Mouse (Mus musculus) midbrain, embryonic 13.5 days (tissue): ENCODE results near the gene Ap1m1. TPM values are rescaled to one million over a fixed set of nuclear protein-coding genes. Genes with fewer than 3 reads are reported as not detected.

ENCODE experiments used
- ATAC-seq: fragments of 200-750 bp; cut with Nextera tagmentation; 2 replicates; pipeline ENCODE4 v1.8.0; 2017; ENCODE audit warnings: mild to moderate bottlenecking, moderate TSS enrichment, moderate library complexity
- H3K27ac ChIP-seq: fragments of 300-500 bp; sonication (generic); 2 replicates; pipeline ENCODE4 v1.5.1; 2015; ENCODE audit warnings: inconsistent platforms, mild to moderate bottlenecking, moderate library complexity
- H3K27me3 ChIP-seq: fragments of 300-500 bp; sonication (generic); 2 replicates; pipeline ENCODE4 v1.6.1; 2015; ENCODE audit warnings: mild to moderate bottlenecking, inconsistent platforms
- H3K36me3 ChIP-seq: fragments of 300-500 bp; sonication (generic); 2 replicates; pipeline ENCODE4 v1.6.1; 2015; ENCODE audit warnings: mild to moderate bottlenecking, inconsistent platforms
- H3K4me1 ChIP-seq: fragments of 300-500 bp; sonication (generic); replicated peaks from 2 replicates; pipeline ENCODE4 v1.6.1; 2015; ENCODE audit warnings: inconsistent platforms
- H3K4me2 ChIP-seq: fragments of 300-500 bp; sonication (generic); replicated peaks from 2 replicates; pipeline ENCODE4 v1.6.1; 2015; ENCODE audit warnings: moderate library complexity, mild to moderate bottlenecking, inconsistent platforms
- H3K4me3 ChIP-seq: fragments of 300-500 bp; sonication (generic); replicated peaks from 2 replicates; pipeline ENCODE4 v1.5.1; 2015; ENCODE audit warnings: mild to moderate bottlenecking, inconsistent platforms
- H3K9ac ChIP-seq: fragments of 300-500 bp; sonication (generic); replicated peaks from 2 replicates; pipeline ENCODE4 v1.6.1; 2015; ENCODE audit warnings: mild to moderate bottlenecking, inconsistent platforms
- H3K9me3 ChIP-seq: fragments of 300-500 bp; sonication (generic); 2 replicates; pipeline ENCODE4 v1.6.1; 2016; ENCODE audit warnings: mild to moderate bottlenecking, inconsistent platforms
- WGBS: fragments of 180-500 bp; shearing (Covaris S2); methylation state at CpG from one replicate; pipeline ENCODE4 v1.1.7; 2015; 5-methylcytosine and 5-hydroxymethylcytosine counted together
- polyA plus RNA-seq: library from polyadenylated mRNA; unstranded; fragments of >200 nt; fragmentation: Nextera tagmentation; extraction: Ambion mirVana; gene quantifications from 2 replicates; pipeline ENCODE4 v1.2.1, GENCODE M21; 2015

Ap1m1 gene
- polyA plus RNA-seq: 259 and 266 TPM in 2 replicates

DNA sequence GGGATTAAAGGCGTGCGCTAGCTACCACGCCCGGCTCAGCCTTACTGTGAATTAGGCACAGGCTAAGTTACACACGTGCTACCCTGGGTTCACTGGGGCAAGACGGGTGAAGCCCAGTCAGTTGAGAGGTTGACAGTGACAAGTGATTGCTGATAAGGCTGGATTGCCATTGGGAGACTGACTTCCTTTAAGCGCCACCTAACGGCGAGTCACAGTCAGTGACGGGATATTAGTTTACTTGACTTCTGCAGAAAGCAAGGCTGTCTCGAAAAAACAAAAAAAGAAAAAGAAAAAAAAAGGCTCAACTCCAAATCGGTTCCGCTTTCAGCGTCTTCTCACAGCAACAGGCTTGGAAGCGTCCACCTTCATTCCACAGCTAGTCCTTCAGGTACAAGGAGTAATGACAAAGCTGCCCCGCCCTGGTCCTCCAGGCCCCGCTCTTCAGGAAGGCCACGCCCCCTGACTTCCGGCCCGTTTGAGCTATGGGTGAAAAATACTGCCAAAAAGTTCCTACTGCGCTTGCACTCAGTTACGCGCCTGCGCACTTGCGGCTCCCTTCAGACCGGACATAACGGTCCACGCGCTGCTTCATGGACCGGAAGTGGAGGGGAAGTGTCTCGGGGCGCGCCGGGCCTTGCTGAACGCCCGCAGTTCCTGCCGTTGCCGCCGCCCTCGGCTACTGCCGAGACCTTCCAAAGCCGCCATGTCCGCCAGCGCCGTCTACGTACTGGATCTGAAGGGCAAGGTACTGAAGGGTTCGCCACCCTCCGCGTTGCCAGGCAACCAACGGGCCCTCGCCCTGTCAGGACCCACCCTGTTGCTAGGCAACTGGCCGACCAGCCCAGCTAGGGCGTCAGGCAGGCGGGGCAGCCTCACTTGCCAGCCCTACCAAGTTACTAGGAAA is at the start of gene Ap1m1:
TSS of gene Ap1m1 (plus strand) at position 520 of the 904 bp plus-strand sequence.
- Histone ChIP-seq H3K27ac (peak within 1 kb of the TSS; percentile 95), H3K4me1 (peaks cover 26% of the 10 kb centered on the region), H3K36me3 (peaks cover 14% of the 10 kb centered on the region), H3K9ac (peak within 1 kb of the TSS; percentile 72), H3K9me3 (no peaks in the 10 kb centered on the region), H3K27me3 (no peaks in the 10 kb centered on the region), H3K4me2 (peak within 1 kb of the TSS; percentile 77), H3K4me3 (peak within 1 kb of the TSS; percentile 78)
- ATAC-seq: peak; percentile 96
- WGBS: under 1% methylated on average over 54 of the region's 54 CpGs

DNA sequence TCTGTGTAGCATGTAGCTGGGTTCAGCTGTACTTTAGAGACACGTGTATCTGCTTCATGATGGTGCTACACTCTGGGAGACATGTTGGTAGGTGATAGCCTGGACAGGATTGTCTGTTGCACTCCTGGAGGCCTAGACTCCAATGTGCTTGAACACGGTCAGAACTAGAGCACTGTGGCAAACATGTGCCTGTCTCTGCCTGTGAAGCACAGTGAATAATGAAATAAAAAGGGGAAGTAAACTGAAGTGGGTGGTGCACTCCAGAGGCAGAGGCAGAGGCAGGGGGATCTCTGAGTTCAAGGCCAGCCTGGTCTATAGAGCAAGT is 49.6 kb upstream of the Ap1m1 start:
- Histone ChIP-seq H3K27me3 (no peaks in the 10 kb centered on the region), H3K36me3 (no peaks in the 10 kb centered on the region), H3K4me2 (no peak overlapping the region), H3K27ac (no peak overlapping the region), H3K9me3 (no peaks in the 10 kb centered on the region), H3K4me3 (no peak overlapping the region), H3K4me1 (no peaks in the 10 kb centered on the region), H3K9ac (no peak overlapping the region)
- 91% methylated on average over 2 of the region's 2 CpGs for WGBS
- ATAC-seq: no peak

DNA sequence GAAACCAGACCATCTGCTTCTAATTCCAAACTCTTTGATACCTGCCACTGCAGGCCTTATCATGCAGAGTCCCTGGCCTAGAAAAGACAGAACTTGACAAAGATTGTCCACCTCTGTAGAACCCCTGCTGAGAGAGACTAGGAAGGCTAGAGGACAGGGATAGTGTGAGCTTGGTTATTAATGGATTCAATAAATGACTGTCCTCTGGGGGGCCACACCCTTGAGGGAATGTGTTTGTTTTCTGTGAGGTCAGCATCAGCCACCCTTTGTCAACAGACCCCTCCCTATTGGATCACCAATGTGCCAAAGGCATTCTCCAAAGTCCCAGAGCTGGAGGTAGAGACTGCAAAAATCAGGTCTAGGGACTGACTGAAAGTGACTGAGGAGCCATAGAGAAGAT is 47.8 kb upstream of the Ap1m1 start:
- Histone ChIP-seq H3K9ac (no peak overlapping the region), H3K36me3 (no peaks in the 10 kb centered on the region), H3K9me3 (no peaks in the 10 kb centered on the region), H3K4me1 (no peaks in the 10 kb centered on the region), H3K27ac (no peak overlapping the region), H3K4me2 (no peak overlapping the region), H3K4me3 (no peak overlapping the region), H3K27me3 (no peaks in the 10 kb centered on the region)
- ATAC-seq: no peak

DNA sequence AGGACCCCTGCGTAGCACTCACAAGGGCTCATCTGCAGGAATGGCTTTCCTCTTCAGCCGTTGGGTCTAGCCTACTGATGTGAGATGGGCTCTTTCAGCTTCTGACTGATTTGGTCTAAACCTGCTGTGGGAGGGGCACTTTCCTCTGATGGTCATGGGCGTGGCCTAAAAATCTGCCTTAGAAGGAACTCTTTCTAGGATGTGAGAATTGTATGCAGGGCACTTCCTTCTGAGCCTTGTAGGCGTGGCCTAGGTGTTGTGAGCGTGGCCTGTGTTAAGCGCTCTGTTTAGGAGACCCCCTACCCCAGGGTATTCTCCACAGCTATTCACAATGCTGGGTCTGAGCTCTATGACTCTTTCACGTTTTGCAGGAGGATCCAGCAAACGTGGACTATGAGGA is 41.8 kb upstream of the Ap1m1 start:
- Histone ChIP-seq H3K9me3 (peaks cover 14% of the 10 kb centered on the region), H3K4me3 (no peak overlapping the region), H3K9ac (no peak overlapping the region), H3K4me1 (no peaks in the 10 kb centered on the region), H3K27ac (no peak overlapping the region), H3K36me3 (no peaks in the 10 kb centered on the region), H3K27me3 (no peaks in the 10 kb centered on the region), H3K4me2 (no peak overlapping the region)
- 59% methylated on average over 8 of the region's 8 CpGs for WGBS
- ATAC-seq: no peak

DNA sequence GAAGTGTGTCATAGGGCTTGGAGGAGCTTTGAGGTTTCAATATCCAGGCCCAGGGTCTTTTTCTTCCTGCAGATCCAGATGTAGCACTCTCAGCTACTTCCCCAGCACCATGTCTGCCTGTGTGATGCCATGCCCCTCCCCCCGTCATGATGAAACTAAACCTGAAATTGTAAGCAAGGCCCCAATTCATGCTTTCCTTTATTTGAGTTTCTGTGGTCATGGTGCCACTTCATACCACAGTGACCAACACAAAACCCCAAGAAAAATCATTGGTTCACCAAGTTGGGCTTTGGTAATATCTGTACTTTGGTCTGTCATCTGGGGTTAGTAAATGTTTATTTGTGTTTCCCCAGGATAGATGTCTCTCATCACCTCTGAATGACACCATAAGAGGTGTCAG is 31.2 kb upstream of the Ap1m1 start:
- WGBS: 77% methylated on average over 1 of the region's 1 CpGs
- H3K4me3 ChIP-seq: no peak overlapping the region
- H3K4me1 ChIP-seq: no peaks in the 10 kb centered on the region
- no peaks in the 10 kb centered on the region; the same call in 1 of the 2 replicates for H3K27me3 ChIP-seq
- no peak for ATAC-seq
- H3K27ac ChIP-seq: no peak overlapping the region
- no peak overlapping the region for H3K4me2 ChIP-seq
- no peaks in the 10 kb centered on the region for H3K36me3 ChIP-seq
- peaks cover 13% of the 10 kb centered on the region for H3K9me3 ChIP-seq
- H3K9ac ChIP-seq: no peak overlapping the region

DNA sequence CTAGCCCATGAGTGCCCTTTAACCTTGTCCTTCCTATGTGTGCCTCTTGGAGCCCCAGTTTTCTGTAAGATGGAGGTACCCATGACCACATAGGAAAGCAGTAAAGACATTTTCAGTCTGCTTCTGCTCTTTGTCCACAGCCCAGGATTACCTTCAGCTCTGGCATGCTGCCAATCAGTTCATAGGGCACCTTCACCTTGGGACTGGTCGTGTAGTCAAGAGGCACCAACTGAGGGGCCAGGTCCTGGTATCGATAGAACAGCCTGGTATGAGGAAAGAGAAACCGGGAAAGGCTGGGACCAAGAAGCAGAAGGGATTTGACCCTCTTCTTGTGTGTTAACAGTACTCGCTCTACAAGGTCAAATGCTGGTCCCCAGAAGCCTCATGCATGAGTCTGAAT is 29.6 kb upstream of the Ap1m1 start:
- ATAC-seq: no peak
- Histone ChIP-seq H3K27ac (no peak overlapping the region), H3K9ac (no peak overlapping the region), H3K4me1 (no peaks in the 10 kb centered on the region), H3K4me2 (no peak overlapping the region), H3K4me3 (no peak overlapping the region), H3K9me3 (no peaks in the 10 kb centered on the region), H3K36me3 (no peaks in the 10 kb centered on the region), H3K27me3 (peaks cover 2% of the 10 kb centered on the region)
- WGBS: 81% methylated on average over 4 of the region's 4 CpGs

DNA sequence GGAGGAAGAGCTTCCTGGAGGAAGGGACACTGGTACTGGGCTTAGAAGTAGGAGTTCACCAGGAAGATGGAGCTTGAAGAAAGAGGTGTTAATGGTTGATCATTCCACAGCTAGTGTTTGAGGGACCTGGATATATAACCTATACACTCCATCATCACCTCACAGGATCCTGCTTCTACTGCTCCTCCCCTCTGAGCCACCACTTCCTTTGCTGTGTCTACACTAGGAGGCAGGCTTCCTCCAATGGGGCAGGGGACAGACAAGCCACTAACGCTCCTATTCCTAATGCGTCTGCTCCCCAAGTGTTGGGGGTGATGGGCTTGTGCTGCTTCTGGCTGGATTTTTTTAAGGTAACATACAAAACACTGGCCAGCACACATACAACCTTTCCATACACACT is 29.1 kb upstream of the Ap1m1 start:
- ATAC-seq: no peak
- Histone ChIP-seq H3K9ac (no peak overlapping the region), H3K4me2 (no peak overlapping the region), H3K9me3 (no peaks in the 10 kb centered on the region), H3K36me3 (no peaks in the 10 kb centered on the region), H3K27me3 (peaks cover 4% of the 10 kb centered on the region), H3K4me3 (no peak overlapping the region), H3K27ac (no peak overlapping the region), H3K4me1 (no peaks in the 10 kb centered on the region)
- WGBS: 70% methylated on average over 2 of the region's 2 CpGs

DNA sequence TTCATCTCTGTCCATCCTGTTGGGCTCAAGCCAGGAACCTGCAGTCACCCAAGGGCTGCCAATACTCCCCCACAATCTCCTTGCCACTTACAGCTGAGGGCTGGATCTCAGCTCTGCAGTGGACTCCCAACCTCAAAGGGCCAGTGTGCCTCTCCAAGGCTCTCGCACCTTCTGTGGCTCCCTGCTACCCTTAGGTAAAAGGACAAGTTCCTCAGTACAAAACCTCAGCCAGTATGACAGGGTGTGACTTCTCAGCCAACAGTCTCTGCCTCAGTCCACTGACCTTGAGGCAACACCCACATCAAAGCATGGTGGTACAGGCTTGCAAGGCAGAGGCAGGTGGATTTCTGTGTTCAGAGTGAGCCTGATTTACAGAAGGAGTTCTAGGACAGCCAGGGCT is 28.0 kb upstream of the Ap1m1 start:
- H3K4me3 ChIP-seq: no peak overlapping the region
- H3K4me2 ChIP-seq: no peak overlapping the region
- peaks cover 8% of the 10 kb centered on the region for H3K27me3 ChIP-seq
- no peak for ATAC-seq
- no peaks in the 10 kb centered on the region for H3K4me1 ChIP-seq
- no peaks in the 10 kb centered on the region for H3K9me3 ChIP-seq
- no peaks in the 10 kb centered on the region for H3K36me3 ChIP-seq
- no peak overlapping the region for H3K9ac ChIP-seq
- no peak overlapping the region for H3K27ac ChIP-seq
- 93% methylated on average over 1 of the region's 1 CpGs for WGBS

DNA sequence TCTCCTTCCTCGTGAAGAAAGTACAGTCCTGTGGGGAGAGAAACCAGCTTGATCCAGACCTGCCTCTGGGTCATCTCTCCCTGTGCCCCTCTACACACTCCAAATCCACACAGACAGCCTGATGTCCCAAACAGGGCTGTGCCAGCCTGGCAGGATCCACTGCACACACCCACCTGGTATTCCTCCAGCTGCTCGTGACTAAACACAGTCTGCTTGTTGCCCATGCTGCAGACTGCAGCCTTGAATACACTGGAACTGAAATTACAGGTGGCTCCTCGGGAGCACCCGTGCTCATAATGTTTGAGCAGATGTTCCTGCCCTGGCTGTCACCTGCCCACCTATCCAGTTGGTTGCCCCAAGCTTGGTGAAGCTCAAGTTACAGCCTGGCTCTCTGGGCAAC is 27.1 kb upstream of the Ap1m1 start, which contains the start of gene Cib3:
TSS of gene Cib3 (minus strand) at position 87 of the 400 bp plus-strand sequence.
- no peak within 1 kb of the TSS for H3K4me3 ChIP-seq
- ATAC-seq: no peak
- no peaks in the 10 kb centered on the region for H3K36me3 ChIP-seq
- 65% methylated on average over 4 of the region's 4 CpGs for WGBS
- H3K9me3 ChIP-seq: no peaks in the 10 kb centered on the region
- H3K4me1 ChIP-seq: no peaks in the 10 kb centered on the region
- no peak within 1 kb of the TSS for H3K4me2 ChIP-seq
- H3K27me3 ChIP-seq: peaks cover 17% of the 10 kb centered on the region
- H3K9ac ChIP-seq: no peak within 1 kb of the TSS
- no peak within 1 kb of the TSS for H3K27ac ChIP-seq

DNA sequence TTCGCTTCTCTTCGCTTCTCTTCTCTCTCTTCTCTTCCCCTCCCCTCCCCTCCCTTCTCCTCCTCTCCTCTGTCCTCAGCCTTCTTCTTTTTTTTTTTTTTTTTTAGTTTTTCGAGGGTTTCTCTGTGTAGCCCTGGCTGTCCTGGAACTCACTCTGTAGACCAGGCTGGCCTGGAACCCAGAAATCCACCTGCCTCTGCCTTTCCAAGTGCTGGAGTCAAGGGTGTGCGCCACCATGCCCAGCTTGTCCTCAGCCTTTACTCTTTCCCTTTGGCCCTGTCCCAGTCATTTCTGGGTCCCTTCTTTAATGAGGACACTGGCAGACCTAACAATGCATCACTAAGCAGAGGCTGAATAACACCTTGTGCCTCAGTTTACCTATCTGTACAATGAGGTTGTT is 26.3 kb upstream of the Ap1m1 start, which contains the start of gene Gm11034:
TSS of gene Gm11034 (minus strand) at position 101 of the 400 bp plus-strand sequence.
- no peaks in the 10 kb centered on the region for H3K4me1 ChIP-seq
- no peak within 1 kb of the TSS for H3K27ac ChIP-seq
- H3K4me2 ChIP-seq: no peak within 1 kb of the TSS
- no peak for ATAC-seq
- 86% methylated on average over 4 of the region's 4 CpGs for WGBS
- H3K36me3 ChIP-seq: no peaks in the 10 kb centered on the region
- no peak within 1 kb of the TSS for H3K4me3 ChIP-seq
- H3K9me3 ChIP-seq: no peaks in the 10 kb centered on the region
- H3K9ac ChIP-seq: no peak within 1 kb of the TSS
- peaks cover 18% of the 10 kb centered on the region for H3K27me3 ChIP-seq

DNA sequence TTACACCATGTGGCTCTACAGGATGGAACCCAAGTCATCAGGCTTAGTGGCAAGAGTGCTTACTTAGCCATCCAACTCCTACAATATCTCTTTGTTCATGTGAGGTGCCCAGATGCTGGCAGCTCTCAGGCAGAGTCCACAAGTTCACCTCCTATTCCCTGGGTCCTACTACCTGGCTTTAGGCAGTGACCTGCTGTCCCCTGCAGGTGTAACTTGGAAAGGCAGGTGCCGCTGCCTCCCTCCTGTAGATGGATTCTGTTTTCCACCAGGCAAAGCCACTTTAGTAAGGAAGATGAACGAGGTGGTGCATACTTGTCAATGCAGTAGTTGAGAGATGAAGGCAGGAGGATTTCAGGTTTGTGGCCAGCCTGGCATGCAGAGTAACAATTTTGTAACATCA is 24.8 kb upstream of the Ap1m1 start:
- Histone ChIP-seq H3K9ac (no peak overlapping the region), H3K9me3 (no peaks in the 10 kb centered on the region), H3K27ac (no peak overlapping the region), H3K27me3 (peaks cover 18% of the 10 kb centered on the region), H3K4me2 (no peak overlapping the region), H3K4me3 (no peak overlapping the region), H3K36me3 (no peaks in the 10 kb centered on the region), H3K4me1 (no peaks in the 10 kb centered on the region)
- no peak for ATAC-seq
- 41% methylated on average over 2 of the region's 2 CpGs for WGBS

DNA sequence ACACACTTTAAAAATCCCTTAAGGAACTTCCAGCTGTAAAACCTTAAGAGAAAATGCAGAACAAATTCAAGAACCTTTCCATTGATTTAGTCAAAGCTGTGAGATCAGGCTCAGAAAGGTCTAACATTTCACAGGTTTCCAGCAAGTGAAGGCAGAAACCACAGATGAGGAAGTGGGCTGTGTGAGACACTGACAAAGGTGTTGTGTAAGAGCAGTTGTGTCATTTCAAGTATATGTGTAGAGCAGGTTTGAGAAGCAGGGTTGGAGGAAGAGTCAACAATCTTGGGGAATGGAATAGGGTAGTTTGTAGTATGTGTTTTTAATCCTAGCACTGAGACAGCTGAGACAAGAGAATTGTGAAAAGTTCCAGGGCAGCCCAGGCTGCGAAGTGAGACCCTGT is 23.9 kb upstream of the Ap1m1 start:
- Histone ChIP-seq H3K36me3 (0 out of 2 replicates have a peak, but pooled peaks cover under 1% of the 10 kb centered on the region), H3K9me3 (no peaks in the 10 kb centered on the region), H3K4me3 (no peak overlapping the region), H3K4me1 (peaks cover 8% of the 10 kb centered on the region), H3K27ac (no peak overlapping the region), H3K27me3 (peaks cover 18% of the 10 kb centered on the region), H3K9ac (no peak overlapping the region), H3K4me2 (no peak overlapping the region)
- ATAC-seq: no peak
- WGBS: 29% methylated on average over 1 of the region's 1 CpGs
